Comparison of ENCODE assay signal across 19 mouse cellular contexts in genomic region chr6:28891480-28891879, GRCm38 (mm10). TPM values are rescaled to one million over a fixed set of nuclear protein-coding genes. Genes with fewer than 3 reads are reported as not detected.
DNase-seq lines count a peak whose midpoint lies in the region; ATAC-seq and TF ChIP-seq lines count a peak whose summit lies in the region.
"Had no signal": no experiment of that assay in that cellular context is flagged by ENCODE, and none has a peak within 500 bp of the region (broad histone marks: within the 10 kb centered on the region; RNA-seq: fewer than 3 reads in every experiment).

No protein-coding gene starts in this region.

- DNase-seq in lung, embryonic 14.5 days = peak; percentile 24
- DNase-seq in lung, postnatal 14 days = no peak
- DNase-seq in forebrain, postnatal 0 days = no peak
- no peak for DNase-seq in midbrain, embryonic 14.5 days
- no peak for DNase-seq in urinary bladder, postnatal 4 days (ENCODE audit: low spot score in 2 of 2)
- DNase-seq in urinary bladder, postnatal 10 days (ENCODE audit: low spot score) = no peak
- DNase-seq: B cell, adult 2 months; cerebellum, postnatal 10 days; embryo, embryonic 11 days; layer of hippocampus, postnatal 36 days; liver; liver, postnatal 0 days had no signal

- no peaks in the 10 kb centered on the region for H3K27me3 ChIP-seq in lung, embryonic 14.5 days (ENCODE audit: insufficient read depth, low read length)
- H3K27me3 ChIP-seq in forebrain, embryonic 12.5 days = peaks cover 22% of the 10 kb centered on the region; the same call in 1 of the 2 replicates
- H3K27me3 ChIP-seq in forebrain, postnatal 0 days (ENCODE audit: insufficient read depth, low read length) = no peaks in the 10 kb centered on the region
- no peaks in the 10 kb centered on the region for H3K27me3 ChIP-seq in midbrain, embryonic 14.5 days (ENCODE audit: control insufficient read depth, insufficient read depth, low read length)
- H3K27me3 ChIP-seq: embryonic facial prominence, embryonic 15.5 days; kidney, embryonic 15.5 days; stomach, embryonic 15.5 days had no signal

- no peak overlapping the region for H3K27ac ChIP-seq in lung, embryonic 14.5 days (ENCODE audit: low read depth)
- no peak overlapping the region for H3K27ac ChIP-seq in forebrain, embryonic 12.5 days
- no peak overlapping the region for H3K27ac ChIP-seq in forebrain, postnatal 0 days (ENCODE audit: low read depth, low read length)
- H3K27ac ChIP-seq in midbrain, embryonic 14.5 days (replicated peaks; ENCODE audit: low read depth, low read length) = no peak overlapping the region
- H3K27ac ChIP-seq: embryonic facial prominence, embryonic 15.5 days; kidney, embryonic 15.5 days; macrophage; stomach, embryonic 15.5 days had no signal

- H3K4me2 ChIP-seq in lung, embryonic 14.5 days = no peak overlapping the region
- H3K4me2 ChIP-seq in forebrain, embryonic 12.5 days = no peak overlapping the region
- no peak overlapping the region for H3K4me2 ChIP-seq in forebrain, postnatal 0 days (ENCODE audit: low read depth)
- H3K4me2 ChIP-seq in midbrain, embryonic 14.5 days (ENCODE audit: low read length) = no peak overlapping the region
- H3K4me2 ChIP-seq: embryonic facial prominence, embryonic 15.5 days; kidney, embryonic 15.5 days; stomach, embryonic 15.5 days had no signal

- WGBS in lung, embryonic 14.5 days = 44% methylated on average over 9 of the region's 9 CpGs
- 40% methylated on average over 9 of the region's 9 CpGs for WGBS in forebrain, embryonic 12.5 days
- WGBS in forebrain, postnatal 0 days = 25% methylated on average over 9 of the region's 9 CpGs
- 47% methylated on average over 9 of the region's 9 CpGs for WGBS in midbrain, embryonic 14.5 days

- H3K36me3 ChIP-seq in lung, embryonic 14.5 days (ENCODE audit: insufficient read depth) = peaks cover 52% of the 10 kb centered on the region
- peaks cover 11% of the 10 kb centered on the region for H3K36me3 ChIP-seq in forebrain, embryonic 12.5 days (replicated peaks)
- H3K36me3 ChIP-seq in forebrain, postnatal 0 days (ENCODE audit: insufficient read depth) = peaks cover 16% of the 10 kb centered on the region; the same call in 1 of the 2 replicates
- peaks cover 15% of the 10 kb centered on the region; the same call in 1 of the 2 replicates for H3K36me3 ChIP-seq in midbrain, embryonic 14.5 days (ENCODE audit: control insufficient read depth, insufficient read depth, low read length)

- TF ChIP-seq CTCF in lung, embryonic 14.5 days (IDR thresholded peaks at IDR 0.05; ENCODE audit: low read depth) = no peak
- TF ChIP-seq CTCF in forebrain, postnatal 0 days (IDR thresholded peaks at IDR 0.05; ENCODE audit: low read depth) = no peak

- ATAC-seq in lung, embryonic 14.5 days (ENCODE audit: insufficient read depth) = no peak
- ATAC-seq in forebrain, embryonic 12.5 days (ENCODE audit: low FRiP score) = peak; percentile 63
- ATAC-seq in forebrain, postnatal 0 days = peak; percentile 18; the same call in 1 of the 2 replicates
- peak; percentile 38; the same call in 1 of the 2 replicates for ATAC-seq in midbrain, embryonic 14.5 days (ENCODE audit: low FRiP score, low TSS enrichment)
- ATAC-seq in activated CD4-positive, CD25-positive, alpha-beta regulatory T cell, adult 4 months = no peak
- ATAC-seq: liver, postnatal 0 days had no signal

- no peaks in the 10 kb centered on the region for H3K4me1 ChIP-seq in lung, embryonic 14.5 days (ENCODE audit: insufficient read depth)
- peaks cover 14% of the 10 kb centered on the region for H3K4me1 ChIP-seq in forebrain, embryonic 12.5 days
- peaks cover 8% of the 10 kb centered on the region for H3K4me1 ChIP-seq in forebrain, postnatal 0 days (ENCODE audit: insufficient read depth)
- H3K4me1 ChIP-seq in midbrain, embryonic 14.5 days (ENCODE audit: control insufficient read depth, insufficient read depth, low read length) = peaks cover 24% of the 10 kb centered on the region
- H3K4me1 ChIP-seq: stomach, embryonic 15.5 days had no signal

- H3K9ac ChIP-seq in lung, embryonic 14.5 days = no peak overlapping the region
- H3K9ac ChIP-seq in forebrain, embryonic 12.5 days = no peak overlapping the region
- H3K9ac ChIP-seq in forebrain, postnatal 0 days = no peak overlapping the region
- no peak overlapping the region for H3K9ac ChIP-seq in midbrain, embryonic 14.5 days (replicated peaks; ENCODE audit: low read length)
- H3K9ac ChIP-seq: embryonic facial prominence, embryonic 15.5 days; kidney, embryonic 15.5 days; liver, postnatal 0 days; stomach, embryonic 15.5 days had no signal

- no peaks in the 10 kb centered on the region for H3K9me3 ChIP-seq in lung, embryonic 14.5 days (ENCODE audit: low read depth, low read length)
- H3K9me3 ChIP-seq in forebrain, embryonic 12.5 days = no peaks in the 10 kb centered on the region
- H3K9me3 ChIP-seq in forebrain, postnatal 0 days (ENCODE audit: low read length) = no peaks in the 10 kb centered on the region
- H3K9me3 ChIP-seq in midbrain, embryonic 14.5 days (ENCODE audit: control insufficient read depth, low read length) = no peaks in the 10 kb centered on the region
- H3K9me3 ChIP-seq: embryonic facial prominence, embryonic 15.5 days; kidney, embryonic 15.5 days; stomach, embryonic 15.5 days had no signal

- no peak overlapping the region for H3K4me3 ChIP-seq in lung, embryonic 14.5 days (ENCODE audit: low read depth, low read length)
- no peak overlapping the region for H3K4me3 ChIP-seq in forebrain, embryonic 12.5 days (replicated peaks)
- no peak overlapping the region for H3K4me3 ChIP-seq in forebrain, postnatal 0 days (ENCODE audit: low read depth, low read length)
- no peak overlapping the region for H3K4me3 ChIP-seq in midbrain, embryonic 14.5 days (replicated peaks; ENCODE audit: low read depth, low read length)
- H3K4me3 ChIP-seq: embryonic facial prominence, embryonic 15.5 days; kidney, embryonic 15.5 days; stomach, embryonic 15.5 days had no signal

RNA-seq across cellular contexts. Expression of gene Lrrc4, which starts 59.9 kb away (rescaled TPM):
- 0.47 and 0.63 TPM in 2 replicates for polyA plus RNA-seq in lung, embryonic 14.5 days (2014; fragmentation: Nextera tagmentation; extraction: Ambion mirVana)
- 3.0 and 3.1 TPM in 2 replicates for polyA plus RNA-seq in forebrain, embryonic 12.5 days (2016; fragmentation: Nextera tagmentation; extraction: Ambion mirVana)
- 32.9 and 37.1 TPM in 2 replicates for total RNA-seq in forebrain, postnatal 0 days (2014; rRNA removed)
- polyA plus RNA-seq in forebrain, postnatal 0 days (2015; fragmentation: Nextera tagmentation; extraction: Ambion mirVana) = 4.0 and 5.4 TPM in 2 replicates
- polyA plus RNA-seq in midbrain, embryonic 14.5 days (2014; fragmentation: Nextera tagmentation; extraction: Ambion mirVana) = 7.5 and 8.3 TPM in 2 replicates
- polyA plus RNA-seq in activated CD4-positive, CD25-positive, alpha-beta regulatory T cell, adult 4 months (2017; shearing (Covaris generic)) = under 1 TPM; 0.37 to 0.42 TPM
- total RNA-seq: monocyte, adult 5-6 weeks had no signal

Comparison
In these comparisons a context has a peak if more than half of its experiments do, and no peak if none do; other contexts are left out.
1. ATAC-seq: peak in forebrain, embryonic 12.5 days (single experiment), forebrain, postnatal 0 days (single experiment) and midbrain, embryonic 14.5 days (single experiment); none in lung, embryonic 14.5 days (single experiment) and activated CD4-positive, CD25-positive, alpha-beta regulatory T cell, adult 4 months (single experiment).